Mouse (Mus musculus) bone marrow, adult 2 months (tissue): ENCODE results near the gene Olfr303.

ENCODE experiments used
- CTCF ChIP-seq: fragments of 200-500 bp; IDR thresholded peaks from 2 replicates; pipeline ENCODE4 v1.5.1; 2011; ENCODE audit warnings: low read length, control low read depth; ENCODE audit not compliant: control insufficient read depth, insufficient read depth
- POLR2A ChIP-seq: fragments of 200-500 bp; IDR thresholded peaks from 2 replicates; pipeline ENCODE4 v1.6.1; 2011; ENCODE audit warnings: low read depth, mild to moderate bottlenecking, control low read depth, low read length, borderline replicate concordance; ENCODE audit not compliant: control insufficient read depth

GRCm38 (mm10) chr7:86385769-86386168, 11.8 kb downstream of the Olfr303 start:
- TF ChIP-seq POLR2A = no peak
- TF ChIP-seq CTCF = no peak
